Mouse (Mus musculus): ENCODE measurements around the gene Hspb2. TPM values are rescaled to one million over a fixed set of nuclear protein-coding genes. Genes with fewer than 3 reads are reported as not detected.

The Hspb2 gene
- total RNA-seq, 2 experiments from 2014 or later: 130 to 134 TPM

GRCm38 (mm10) chr9:50724147-50724546 lies 28.0 kb downstream of the Hspb2 start:
- intact Hi-C loops (cut with DNase I; ENCODE audit: low total_unique reads): no loop called here
- DNase-seq: no peak

GRCm38 (mm10) chr9:50723406-50723805 lies 28.7 kb downstream of the Hspb2 start:
- intact Hi-C loops (cut with DNase I; ENCODE audit: low total_unique reads): no loop called here

GRCm38 (mm10) chr9:50722451-50722911 lies 29.7 kb downstream of the Hspb2 start:
- peak; percentile 62 for DNase-seq

More at GRCm38 (mm10) chr9:50723406-50723805, 28.7 kb downstream of the Hspb2 start:
- peak; percentile 70 for DNase-seq

GRCm38 (mm10) chr9:50721061-50721460 lies 31.1 kb downstream of the Hspb2 start:
- DNase-seq: no peak
- intact Hi-C loops (cut with DNase I; ENCODE audit: low total_unique reads): no loop called here

More at GRCm38 (mm10) chr9:50722451-50722911, 29.7 kb downstream of the Hspb2 start:
- intact Hi-C loops (cut with DNase I; ENCODE audit: low total_unique reads): no loop called here

- intact Hi-C loops (cut with DNase I; ENCODE audit: low total_unique reads): loop anchor here (10.0 kb wide), 1 partner anchor 46 kb away; the partner anchor contains the start of gene Fdxacb1
- no peak for DNase-seq
Measured at GRCm38 (mm10) chr9:50718878-50719277, 33.3 kb downstream of the Hspb2 start.

- no peak for DNase-seq
- intact Hi-C loops (cut with DNase I; ENCODE audit: low total_unique reads): loop anchor here (10.0 kb wide), 1 partner anchor 51 kb away; the partner anchor contains the start of gene Fdxacb1
Measured at GRCm38 (mm10) chr9:50714188-50714587, 38.0 kb downstream of the Hspb2 start.

GRCm38 (mm10) chr9:50711337-50711736 lies 40.8 kb downstream of the Hspb2 start:
- no peak for DNase-seq
- intact Hi-C loops (cut with DNase I; ENCODE audit: low total_unique reads): loop anchor here (10.0 kb wide), 1 partner anchor 53 kb away; the partner anchor contains the start of gene Fdxacb1

GRCm38 (mm10) chr9:50709108-50709507 lies 43.0 kb downstream of the Hspb2 start:
- DNase-seq: peak; percentile 25
- intact Hi-C loops (cut with DNase I; ENCODE audit: low total_unique reads): no loop called here

GRCm38 (mm10) chr9:50704907-50705306 lies 47.2 kb downstream of the Hspb2 start:
- no peak for DNase-seq
- intact Hi-C loops (cut with DNase I; ENCODE audit: low total_unique reads): no loop called here

Other genes with a start within 250 kb of the Hspb2 start
- gene Pts, start 223.6 kb downstream of the Hspb2 start, total RNA-seq (2021): 10 to 100 TPM; 10.9 to 11.4 TPM
- under 1 TPM; 0.53 to 0.74 TPM for gene Il18, start 197.5 kb downstream of the Hspb2 start, total RNA-seq (2021)
- under 1 TPM; 0.13 to 0.18 TPM for gene Bco2, start 197.2 kb downstream of the Hspb2 start, total RNA-seq (2021)
- not detected for gene Tex12, start 191.0 kb downstream of the Hspb2 start, total RNA-seq (2021)
- 100 to 1,000 TPM; 334 to 384 TPM for gene Sdhd, start 148.5 kb downstream of the Hspb2 start, total RNA-seq (2021)
- 100 to 1,000 TPM; 144 to 150 TPM for gene Timm8b, start 148.4 kb downstream of the Hspb2 start, total RNA-seq (2021)
- gene Pih1d2, start 135.0 kb downstream of the Hspb2 start, total RNA-seq (2021): under 1 TPM; 0.35 to 0.74 TPM
- gene Nkapd1, start 134.9 kb downstream of the Hspb2 start, total RNA-seq (2021): 10 to 100 TPM; 12.8 to 13.0 TPM
- gene Dlat, start 92.6 kb downstream of the Hspb2 start, total RNA-seq (2021): 100 to 1,000 TPM; 235 to 280 TPM
- 1 to 10 TPM; 3.7 to 4.2 TPM for gene Dixdc1, start 12.8 kb downstream of the Hspb2 start, total RNA-seq (2021)
- 1 to 10 TPM; 1.7 to 2.5 TPM for gene 2310030G06Rik, start 5.8 kb downstream of the Hspb2 start, total RNA-seq (2021)
- gene Cryab, start 1.0 kb downstream of the Hspb2 start, total RNA-seq (2021): 100 to 1,000 TPM; 804 to 989 TPM
- gene Fdxacb1, start 15.9 kb upstream of the Hspb2 start, total RNA-seq (2021): 1 to 10 TPM; 3.4 to 4.4 TPM
- 1 to 10 TPM; 7.1 to 8.6 TPM for gene Alg9, start 22.7 kb upstream of the Hspb2 start, total RNA-seq (2021)
- 10 to 100 TPM in 1 of 2 experiments, 1 to 10 TPM in 1; 7.9 to 11.9 TPM for gene 1110032A03Rik, start 23.2 kb upstream of the Hspb2 start, total RNA-seq (2021)
- 1 to 10 TPM; 5.5 to 5.8 TPM for gene Ppp2r1b, start 92.9 kb upstream of the Hspb2 start, total RNA-seq (2021)